Mouse (Mus musculus) left cerebral cortex, postnatal 25 days (tissue): ENCODE data around the gene Bcl2. TPM values are rescaled to one million over a fixed set of nuclear protein-coding genes. Genes with fewer than 3 reads are reported as not detected.

Experiments used
- DNase-seq, 2 experiments: peaks; one replicate each; pipeline ENCODE4 v3.0.0; 2022; ENCODE audit warnings: low spot score in 2 of 2, mixed read lengths in 1 of 2
- intact Hi-C: fragments of 180-260 bp; cut with DNase I; formaldehyde crosslinking; loops from one replicate; pipeline ENCODE4 v1.15.1; 2025
- total RNA-seq, 2 experiments: library from RNA; stranded (reverse); gene quantifications; 2 replicates each; pipeline ENCODE4 v1.2.3; 2021

Gene Bcl2
- total RNA-seq, 2 experiments from 2014 or later = 15.5 to 16.1 TPM

DNA sequence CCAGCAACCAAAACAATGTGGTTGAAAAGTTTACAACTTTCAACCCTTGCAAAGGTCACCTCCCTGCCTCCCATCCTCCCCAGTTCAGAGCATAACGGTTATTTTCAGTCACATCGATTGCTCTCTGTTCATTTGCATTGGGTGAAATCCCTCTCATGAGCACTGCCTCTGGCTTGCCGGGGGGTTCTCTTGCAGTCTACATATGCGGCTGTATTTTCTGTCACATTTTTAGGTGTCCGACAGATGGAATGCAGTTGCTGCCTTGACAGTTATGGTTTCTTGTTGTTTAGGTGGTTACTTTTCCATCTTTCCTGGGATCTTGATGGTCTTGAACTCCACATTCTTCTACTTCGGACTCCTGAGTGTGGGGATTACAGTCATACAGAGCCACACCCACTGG is 144.4 kb downstream of the Bcl2 start:
- no peak for DNase-seq
- intact Hi-C loops = no loop called here

DNA sequence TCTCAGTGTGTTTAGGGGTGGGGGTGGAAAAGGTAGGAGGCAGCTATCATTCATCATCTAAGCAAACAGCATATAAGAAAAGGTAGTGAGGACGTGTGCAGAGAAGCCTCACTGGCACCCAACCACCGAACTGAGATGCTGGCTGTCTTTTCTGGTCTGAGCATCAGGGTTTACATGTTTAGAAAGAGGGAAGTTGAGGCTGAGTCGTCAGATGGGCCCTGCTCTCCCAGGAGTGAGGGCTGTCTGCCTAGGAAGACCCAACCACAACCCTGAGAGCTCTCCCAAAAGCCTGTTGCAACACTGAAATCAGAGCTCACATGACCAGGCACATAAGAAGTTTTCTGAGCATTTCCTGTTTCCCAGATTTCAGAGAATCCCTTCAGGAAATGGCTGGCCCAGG is 145.2 kb downstream of the Bcl2 start:
- no peak for DNase-seq
- intact Hi-C loops = no loop called here

DNA sequence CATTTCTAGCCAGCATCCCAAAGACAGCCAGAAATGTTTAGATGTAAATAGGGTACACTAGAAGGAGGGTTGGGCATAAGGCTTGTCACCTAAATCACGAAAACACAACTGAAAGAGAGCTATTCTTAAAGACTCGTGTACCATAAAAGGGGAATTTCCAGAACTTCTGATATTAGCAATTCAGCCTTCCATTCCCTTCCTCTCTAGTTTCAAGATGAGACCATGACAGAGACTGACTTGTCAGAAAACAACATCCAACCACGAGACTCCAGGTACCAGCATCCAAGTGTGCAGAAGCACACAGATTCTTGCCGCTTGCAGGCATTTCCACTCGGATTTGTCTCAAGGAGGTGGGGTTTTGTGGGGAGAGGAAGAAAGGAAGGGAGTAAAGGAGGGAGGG is 146.6 kb downstream of the Bcl2 start:
- no peak for DNase-seq
- intact Hi-C loops = no loop called here

DNA sequence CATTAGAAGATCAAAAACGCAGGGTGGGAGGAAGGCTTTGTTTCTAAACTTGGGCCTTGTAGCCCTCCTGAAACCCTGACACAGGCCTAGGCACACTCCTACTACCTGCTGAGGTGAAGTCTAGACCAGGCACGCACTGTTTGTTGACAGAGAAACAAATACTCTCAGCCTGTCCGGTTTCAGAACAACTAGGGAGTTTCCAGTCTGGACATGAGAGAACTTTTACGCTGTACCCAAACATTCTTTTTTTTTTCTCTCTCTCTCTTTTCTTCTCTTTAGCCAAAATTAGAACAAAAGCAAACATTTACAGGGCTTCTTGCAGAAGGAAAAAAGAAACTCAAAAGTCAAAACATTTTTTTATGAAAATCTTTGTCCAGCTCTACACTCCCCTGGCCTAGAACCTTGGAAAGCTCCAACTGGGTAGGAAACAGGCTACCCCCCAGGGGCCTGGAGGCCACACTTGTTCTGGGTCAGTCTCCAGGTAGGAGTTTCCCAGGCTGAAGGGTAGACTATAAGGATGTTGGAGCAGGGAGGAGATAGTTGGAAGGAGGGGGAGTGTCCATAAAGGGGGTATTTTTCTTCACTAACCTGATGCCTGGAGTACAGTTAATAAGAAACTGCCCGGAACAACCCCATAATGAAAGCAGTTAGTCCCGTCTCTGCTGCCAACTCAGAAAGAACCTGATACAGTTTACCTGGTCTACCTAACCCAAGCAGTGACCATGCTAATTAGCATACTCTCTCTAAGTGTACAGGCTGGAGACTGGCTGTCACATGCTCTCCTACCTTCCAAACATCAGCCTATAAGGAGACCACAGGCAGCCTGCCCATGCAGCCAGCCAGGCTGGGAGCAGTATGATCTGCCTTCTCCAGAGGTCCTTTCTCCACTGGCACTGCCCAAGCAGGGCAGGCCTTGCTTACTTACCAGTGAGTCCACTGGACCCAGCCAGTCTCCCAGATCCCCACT is 147.7 kb downstream of the Bcl2 start:
- no peak for DNase-seq
- intact Hi-C loops = no loop called here

- intact Hi-C loops = no loop called here
- DNase-seq = no peak
Measured at GRCm38 (mm10) chr1:106565238-106565637, 148.8 kb downstream of the Bcl2 start.

GRCm38 (mm10) chr1:106564436-106564835 is 149.6 kb downstream of the Bcl2 start:
- intact Hi-C loops = no loop called here
- no peak for DNase-seq

DNA sequence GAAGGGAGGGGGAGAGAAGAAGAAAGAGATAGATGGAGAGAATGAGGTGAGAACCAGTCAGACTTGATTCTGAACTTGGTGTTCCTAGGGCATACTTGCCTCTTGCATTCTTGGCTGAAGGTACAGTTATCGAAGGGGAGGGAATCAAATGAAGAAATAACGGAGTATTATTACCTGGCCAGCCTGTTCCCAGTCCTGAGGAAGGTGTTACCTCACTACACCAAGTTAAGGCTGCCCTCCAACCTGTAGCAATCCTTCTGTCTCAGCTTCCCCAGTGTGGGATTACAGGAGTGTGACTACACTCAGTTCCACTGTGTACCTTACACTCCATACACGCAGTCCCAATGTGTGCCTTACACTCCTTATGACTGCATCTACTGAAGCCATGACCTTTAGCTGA is 151.3 kb downstream of the Bcl2 start:
- no peak for DNase-seq
- intact Hi-C loops = no loop called here

DNA sequence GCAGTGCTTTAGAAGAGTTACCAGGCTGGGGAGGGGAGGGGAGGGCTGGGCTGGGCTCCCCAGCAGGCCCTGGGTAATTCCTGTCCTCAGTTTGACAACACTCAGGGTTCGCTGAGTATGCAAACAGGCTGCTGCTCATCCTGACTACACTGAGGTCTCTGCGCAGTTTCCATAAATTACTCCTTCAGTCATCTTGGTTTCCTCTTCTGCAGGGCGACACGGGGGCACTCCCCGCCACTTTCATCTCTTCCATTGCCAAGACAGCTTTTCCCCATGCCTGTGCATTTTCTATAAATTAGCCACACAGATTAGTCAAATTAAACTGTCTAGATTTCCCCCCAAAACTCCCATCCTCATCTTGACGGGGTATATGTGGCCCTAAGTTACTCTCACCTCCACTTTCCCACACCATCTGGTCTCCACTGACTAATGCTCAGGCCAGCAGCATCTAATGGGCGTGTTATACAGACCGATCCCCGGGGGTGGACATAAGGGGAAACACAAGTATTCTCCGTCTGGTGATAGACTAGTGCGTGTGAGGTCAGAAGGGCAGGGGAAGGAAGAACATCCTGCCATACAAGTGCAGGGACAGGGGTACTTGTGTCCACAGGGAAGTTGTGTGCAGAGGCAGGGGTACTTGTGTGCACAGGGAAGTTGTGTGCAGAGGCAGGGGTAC is 152.9 kb downstream of the Bcl2 start:
- intact Hi-C loops = no loop called here

DNA sequence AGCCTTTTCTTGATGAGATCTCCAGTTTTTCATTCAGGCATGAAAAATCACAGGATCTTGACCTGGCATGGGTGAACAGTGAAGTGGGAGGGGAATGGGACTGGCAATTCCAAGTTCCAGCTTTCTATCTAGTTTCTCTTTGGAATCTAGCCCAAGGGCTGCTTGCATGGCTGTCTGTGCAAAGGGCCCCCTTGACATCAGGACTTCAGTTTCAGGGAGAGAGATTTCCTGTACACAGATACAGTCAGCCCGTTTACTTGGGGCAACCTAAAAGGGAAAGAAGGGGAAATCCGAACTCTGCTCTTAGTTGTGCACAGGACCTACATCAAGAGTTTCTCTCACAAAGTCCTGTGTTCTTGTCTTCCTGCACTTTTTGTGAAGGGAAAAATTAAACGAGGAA is 154.0 kb downstream of the Bcl2 start:
- no peak for DNase-seq
- intact Hi-C loops = no loop called here

More for the DNA sequence above, 152.9 kb downstream of the Bcl2 start:
- no peak for DNase-seq

- no peak for DNase-seq
- intact Hi-C loops = no loop called here
Measured at GRCm38 (mm10) chr1:106559116-106559605, 154.9 kb downstream of the Bcl2 start.

- intact Hi-C loops = no loop called here
- DNase-seq = no peak
Measured at GRCm38 (mm10) chr1:106555498-106556168, 158.4 kb downstream of the Bcl2 start.

- intact Hi-C loops = no loop called here
Measured at GRCm38 (mm10) chr1:106553846-106554802, 159.9 kb downstream of the Bcl2 start.

GRCm38 (mm10) chr1:106552856-106553255 is 161.2 kb downstream of the Bcl2 start:
- DNase-seq = no peak
- intact Hi-C loops = no loop called here

More at GRCm38 (mm10) chr1:106553846-106554802, 159.9 kb downstream of the Bcl2 start:
- no peak for DNase-seq

GRCm38 (mm10) chr1:106550580-106550979 is 163.5 kb downstream of the Bcl2 start:
- DNase-seq = no peak
- intact Hi-C loops = no loop called here

GRCm38 (mm10) chr1:106549025-106549424 is 165.0 kb downstream of the Bcl2 start:
- intact Hi-C loops = loop anchor here (5.0 kb wide), 1 partner anchor 122 kb away; no protein-coding TSS in a partner anchor
- DNase-seq = no peak

DNA sequence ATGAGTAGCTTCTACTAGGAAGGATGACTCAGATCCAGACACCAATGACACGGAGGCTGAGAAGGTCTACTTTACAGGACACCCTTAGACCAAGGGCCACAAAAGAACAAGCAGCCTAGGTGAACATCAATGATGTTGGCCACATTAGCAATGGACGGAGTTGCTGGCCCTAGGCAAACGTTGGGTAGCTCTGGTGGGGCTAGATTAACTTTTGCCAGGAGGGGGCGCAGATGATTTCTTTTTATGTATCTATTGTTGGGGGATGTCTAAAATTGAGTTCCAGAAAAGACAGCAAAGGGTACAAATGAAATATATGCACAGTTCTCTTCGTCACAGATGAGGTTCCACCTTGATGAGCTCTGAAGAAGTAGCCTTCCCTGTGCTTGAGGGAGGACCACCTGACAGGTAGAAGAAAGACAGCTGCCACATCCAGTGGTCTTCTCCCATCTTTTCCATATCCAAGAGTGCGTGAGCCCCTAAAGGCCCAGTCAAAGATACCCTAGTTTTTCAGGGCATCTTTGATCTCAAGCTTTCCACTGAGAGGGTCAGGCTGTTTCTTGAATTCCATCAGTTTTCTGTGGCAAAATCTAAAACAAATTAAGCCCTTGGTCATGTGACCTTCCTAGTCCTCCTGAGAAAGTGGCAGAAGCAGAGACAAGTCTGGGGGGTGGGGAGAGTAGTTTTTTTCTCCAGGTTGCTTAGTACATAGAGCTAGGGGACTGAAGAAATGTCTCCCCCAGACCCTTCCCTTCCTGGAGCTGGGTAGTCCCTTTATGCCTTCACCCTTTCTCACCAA is 169.1 kb downstream of the Bcl2 start:
- DNase-seq = peak; percentile 36 to 41
- intact Hi-C loops = loop anchor here (1.0 to 5.0 kb wide), 2 partner anchors 118 to 170 kb away; no protein-coding TSS in a partner anchor

GRCm38 (mm10) chr1:106542731-106543130 is 171.3 kb downstream of the Bcl2 start:
- peak; percentile 34 to 38 for DNase-seq
- intact Hi-C loops = loop anchor here (2.0 kb wide), 1 partner anchor 170 kb away; no protein-coding TSS in a partner anchor

DNA sequence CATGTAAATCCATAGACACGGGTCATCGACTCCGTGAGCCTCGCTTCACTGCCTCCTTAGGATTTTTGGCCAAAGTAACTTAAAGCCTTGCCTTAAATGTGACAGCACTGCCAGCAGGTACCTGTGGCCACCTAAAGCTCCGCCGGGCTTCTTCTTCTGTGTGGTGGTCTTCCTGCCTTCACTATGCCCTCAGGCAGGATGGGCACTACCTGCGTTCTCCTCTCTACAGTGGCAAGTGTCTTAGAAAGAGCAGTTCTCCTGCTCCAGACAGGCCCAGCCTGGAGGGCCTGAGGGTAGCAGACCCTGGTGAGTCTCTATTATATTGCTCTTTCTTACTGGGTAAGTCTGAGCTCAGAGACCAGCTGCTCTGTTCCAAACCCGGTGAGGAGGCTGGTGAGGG is 172.2 kb downstream of the Bcl2 start:
- intact Hi-C loops = loop anchor here (2.0 kb wide), 1 partner anchor 171 kb away; no protein-coding TSS in a partner anchor
- no peak for DNase-seq
